Mouse (Mus musculus) megakaryocyte-erythroid progenitor cell, adult 5 weeks (primary cell): ENCODE data around the gene Olfr640. TPM values are rescaled to one million over a fixed set of nuclear protein-coding genes. Genes with fewer than 3 reads are reported as not detected.

Experiments used
- polyA plus RNA-seq: library from polyadenylated mRNA; stranded (reverse); fragments of >175 nt; gene quantifications from 2 replicates; pipeline ENCODE4 v1.2.3, GENCODE M21; 2012

Gene Olfr640
- polyA plus RNA-seq = not detected in 2 replicates

GRCm38 (mm10) chr7:104025473-104025872 lies at the start of gene Olfr640:
Gene Olfr640 (minus strand): TSS chr7:104025573.

GRCm38 (mm10) chr7:104071769-104072168 lies 46.4 kb upstream of the Olfr640 start, which contains the start of gene Olfr644:
Gene Olfr644 (minus strand): TSS chr7:104071869.

GRCm38 (mm10) chr7:104061345-104061744 lies 36.0 kb upstream of the Olfr640 start, which contains the start of gene 4930516K23Rik:
Gene 4930516K23Rik (minus strand): TSS chr7:104061445.

GRCm38 (mm10) chr7:104052566-104052965 lies 27.2 kb upstream of the Olfr640 start, which contains the start of gene Olfr642:
Gene Olfr642 (minus strand): TSS chr7:104052666.

GRCm38 (mm10) chr7:104035145-104035544 lies 9.8 kb upstream of the Olfr640 start, which contains the start of gene Olfr641:
Gene Olfr641 (plus strand): TSS chr7:104035445.

GRCm38 (mm10) chr7:104017203-104017602 lies 8.2 kb downstream of the Olfr640 start, which contains the start of gene Olfr639:
Gene Olfr639 (minus strand): TSS chr7:104017303.

GRCm38 (mm10) chr7:103998446-103998845 lies 26.9 kb downstream of the Olfr640 start, which contains the start of gene Olfr638:
Gene Olfr638 (plus strand): TSS chr7:103998746.

GRCm38 (mm10) chr7:103970852-103971251 lies 54.5 kb downstream of the Olfr640 start, which contains the start of gene Olfr635:
Gene Olfr635 (plus strand): TSS chr7:103971152.

Other genes starting within 250 kb of the Olfr640 start
- gene Olfr68, start 245.9 kb downstream of the Olfr640 start, polyA plus RNA-seq = not detected in 2 replicates
- not detected in 2 replicates for gene Olfr67, start 233.8 kb downstream of the Olfr640 start, polyA plus RNA-seq
- 65.8 and 124 TPM in 2 replicates for gene Hbb-bt, start 211.6 kb downstream of the Olfr640 start, polyA plus RNA-seq
- 239 and 618 TPM in 2 replicates for gene Hbb-bs, start 197.5 kb downstream of the Olfr640 start, polyA plus RNA-seq
- not detected in 2 replicates for gene Hbb-bh2, start 185.1 kb downstream of the Olfr640 start, polyA plus RNA-seq
- gene Hbb-bh1, start 182.4 kb downstream of the Olfr640 start, polyA plus RNA-seq = not detected in 2 replicates
- not detected in 2 replicates for gene Hbb-y, start 172.4 kb downstream of the Olfr640 start, polyA plus RNA-seq
- not detected in 2 replicates for gene Olfr66, start 139.3 kb downstream of the Olfr640 start, polyA plus RNA-seq
- gene Olfr64, start 131.1 kb downstream of the Olfr640 start, polyA plus RNA-seq = 0.02 TPM in 1 of 2 replicates, not detected in the other
- not detected in 2 replicates for gene Olfr65, start 122.1 kb downstream of the Olfr640 start, polyA plus RNA-seq
- not detected in 2 replicates for gene Olfr631, start 96.7 kb downstream of the Olfr640 start, polyA plus RNA-seq
- not detected in 2 replicates for gene Olfr632, start 91.2 kb downstream of the Olfr640 start, polyA plus RNA-seq
- not detected in 2 replicates for gene Olfr633, start 81.1 kb downstream of the Olfr640 start, polyA plus RNA-seq
- 0.01 TPM in 1 of 2 replicates, not detected in the other for gene Olfr635, start 54.4 kb downstream of the Olfr640 start, polyA plus RNA-seq
- not detected in 2 replicates for gene Olfr638, start 26.8 kb downstream of the Olfr640 start, polyA plus RNA-seq
- gene Olfr639, start 8.3 kb downstream of the Olfr640 start, polyA plus RNA-seq = 0.01 TPM in 1 of 2 replicates, not detected in the other
- gene Olfr641, start 9.9 kb upstream of the Olfr640 start, polyA plus RNA-seq = not detected in 2 replicates
- gene Olfr642, start 27.1 kb upstream of the Olfr640 start, polyA plus RNA-seq = not detected in 2 replicates
- gene 4930516K23Rik, start 35.9 kb upstream of the Olfr640 start, polyA plus RNA-seq = not detected in 2 replicates
- not detected in 2 replicates for gene Olfr644, start 46.3 kb upstream of the Olfr640 start, polyA plus RNA-seq
- gene Olfr645, start 59.9 kb upstream of the Olfr640 start, polyA plus RNA-seq = not detected in 2 replicates
- gene Olfr646, start 79.3 kb upstream of the Olfr640 start, polyA plus RNA-seq = 0.02 TPM in 1 of 2 replicates, not detected in the other
- 0.03 TPM in 1 of 2 replicates, not detected in the other for gene Ubqln5, start 104.3 kb upstream of the Olfr640 start, polyA plus RNA-seq
- gene Olfr643, start 111.8 kb upstream of the Olfr640 start, polyA plus RNA-seq = not detected in 2 replicates
- not detected in 2 replicates for gene Ubqln3, start 117.7 kb upstream of the Olfr640 start, polyA plus RNA-seq
- gene Ubqlnl, start 125.0 kb upstream of the Olfr640 start, polyA plus RNA-seq = not detected in 2 replicates
- gene Olfm5, start 139.3 kb upstream of the Olfr640 start, polyA plus RNA-seq = not detected in 2 replicates
- not detected in 2 replicates for gene Olfr648, start 157.8 kb upstream of the Olfr640 start, polyA plus RNA-seq
- gene Olfr649, start 170.4 kb upstream of the Olfr640 start, polyA plus RNA-seq = not detected in 2 replicates
- gene Trim6, start 193.2 kb upstream of the Olfr640 start, polyA plus RNA-seq = 0.40 and 1.2 TPM in 2 replicates
- 0.38 and 0.74 TPM in 2 replicates for gene Trim34a, start 218.9 kb upstream of the Olfr640 start, polyA plus RNA-seq